Mouse (Mus musculus): Measurements from ENCODE around the gene Trpm3. TPM values are rescaled to one million over a fixed set of nuclear protein-coding genes. Genes with fewer than 3 reads are reported as not detected.

Trpm3 gene
- total RNA-seq, 2 experiments from 2014 or later: 38.9 to 40.3 TPM

- Histone ChIP-seq H3K27ac (no peak overlapping the region), H3K4me3 (no peak overlapping the region)
- TF ChIP-seq CTCF (IDR thresholded peaks at IDR 0.05): no peak
- no peak for DNase-seq (ENCODE audit: extremely low spot score in 1 of 2, low spot score in 2 of 2)
- intact Hi-C loops (cut with DNase I): no loop called here
Measured at GRCm38 (mm10) chr19:22796996-22797395, 658.1 kb downstream of the Trpm3 start.

GRCm38 (mm10) chr19:22800471-22800870 is 661.6 kb downstream of the Trpm3 start:
- DNase-seq (ENCODE audit: extremely low spot score in 1 of 2, low spot score in 2 of 2): peak in 1 of 2 experiments; percentile 21
- no peak overlapping the region for H3K4me3 ChIP-seq
- no peak for TF ChIP-seq CTCF (IDR thresholded peaks at IDR 0.05)
- intact Hi-C loops (cut with DNase I): no loop called here
- H3K27ac ChIP-seq: no peak overlapping the region

GRCm38 (mm10) chr19:22803396-22803795 is 664.5 kb downstream of the Trpm3 start:
- intact Hi-C loops (cut with DNase I): no loop called here
- Histone ChIP-seq H3K27ac (no peak overlapping the region), H3K4me3 (no peak overlapping the region)
- no peak for DNase-seq (ENCODE audit: extremely low spot score in 1 of 2, low spot score in 2 of 2)
- no peak for TF ChIP-seq CTCF (IDR thresholded peaks at IDR 0.05)

- no peak for TF ChIP-seq CTCF (IDR thresholded peaks at IDR 0.05)
- intact Hi-C loops (cut with DNase I): no loop called here
- no peak for DNase-seq (ENCODE audit: extremely low spot score in 1 of 2, low spot score in 2 of 2)
- H3K27ac ChIP-seq: no peak overlapping the region
- H3K4me3 ChIP-seq: no peak overlapping the region
Measured at GRCm38 (mm10) chr19:22804311-22804710, 665.5 kb downstream of the Trpm3 start.

GRCm38 (mm10) chr19:22810247-22810646 is 671.4 kb downstream of the Trpm3 start:
- intact Hi-C loops (cut with DNase I): loop anchor here (5.0 kb wide), 1 partner anchor 37 kb away; no protein-coding TSS in a partner anchor
- DNase-seq (ENCODE audit: extremely low spot score in 1 of 2, low spot score in 2 of 2): no peak
- TF ChIP-seq CTCF (IDR thresholded peaks at IDR 0.05): no peak

GRCm38 (mm10) chr19:22821741-22822140 is 682.9 kb downstream of the Trpm3 start:
- Histone ChIP-seq H3K4me3 (no peak overlapping the region), H3K27ac (no peak overlapping the region)
- intact Hi-C loops (cut with DNase I): no loop called here
- TF ChIP-seq CTCF (IDR thresholded peaks at IDR 0.05): no peak
- no peak for DNase-seq (ENCODE audit: extremely low spot score in 1 of 2, low spot score in 2 of 2)

More at GRCm38 (mm10) chr19:22810247-22810646, 671.4 kb downstream of the Trpm3 start:
- Histone ChIP-seq H3K27ac (no peak overlapping the region), H3K4me3 (no peak overlapping the region)

GRCm38 (mm10) chr19:22823491-22823981 is 684.7 kb downstream of the Trpm3 start:
- Histone ChIP-seq H3K27ac (no peak overlapping the region), H3K4me3 (no peak overlapping the region)
- no peak for DNase-seq (ENCODE audit: extremely low spot score in 1 of 2, low spot score in 2 of 2)
- no peak for TF ChIP-seq CTCF (IDR thresholded peaks at IDR 0.05)
- intact Hi-C loops (cut with DNase I): no loop called here

- intact Hi-C loops (cut with DNase I): no loop called here
- TF ChIP-seq CTCF (IDR thresholded peaks at IDR 0.05): no peak
Measured at GRCm38 (mm10) chr19:22825812-22826211, 687.0 kb downstream of the Trpm3 start.

GRCm38 (mm10) chr19:22828198-22828742 is 689.4 kb downstream of the Trpm3 start:
- no peak overlapping the region for H3K4me3 ChIP-seq
- no peak for TF ChIP-seq CTCF (IDR thresholded peaks at IDR 0.05)
- DNase-seq (ENCODE audit: extremely low spot score in 1 of 2, low spot score in 2 of 2): no peak
- no peak overlapping the region for H3K27ac ChIP-seq
- intact Hi-C loops (cut with DNase I): no loop called here

More at GRCm38 (mm10) chr19:22825812-22826211, 687.0 kb downstream of the Trpm3 start:
- no peak overlapping the region for H3K4me3 ChIP-seq
- DNase-seq (ENCODE audit: extremely low spot score in 1 of 2, low spot score in 2 of 2): no peak
- H3K27ac ChIP-seq: no peak overlapping the region

- DNase-seq (ENCODE audit: extremely low spot score in 1 of 2, low spot score in 2 of 2): no peak
- no peak for TF ChIP-seq CTCF (IDR thresholded peaks at IDR 0.05)
- Histone ChIP-seq H3K4me3 (no peak overlapping the region), H3K27ac (no peak overlapping the region)
- intact Hi-C loops (cut with DNase I): no loop called here
Measured at GRCm38 (mm10) chr19:22841081-22842040, 702.5 kb downstream of the Trpm3 start.

- intact Hi-C loops (cut with DNase I): no loop called here
- Histone ChIP-seq H3K4me3 (no peak overlapping the region), H3K27ac (no peak overlapping the region)
- DNase-seq (ENCODE audit: extremely low spot score in 1 of 2, low spot score in 2 of 2): no peak
- no peak for TF ChIP-seq CTCF (IDR thresholded peaks at IDR 0.05)
Measured at GRCm38 (mm10) chr19:22842697-22843096, 703.9 kb downstream of the Trpm3 start.

GRCm38 (mm10) chr19:22847696-22848095 is 708.9 kb downstream of the Trpm3 start:
- TF ChIP-seq CTCF (IDR thresholded peaks at IDR 0.05): no peak
- Histone ChIP-seq H3K4me3 (no peak overlapping the region), H3K27ac (no peak overlapping the region)
- intact Hi-C loops (cut with DNase I): loop anchor here (5.0 kb wide), 1 partner anchor 35 kb away; no protein-coding TSS in a partner anchor
- DNase-seq (ENCODE audit: extremely low spot score in 1 of 2, low spot score in 2 of 2): no peak

Measured in left cerebral cortex, adult 2 months (tissue).